Mouse (Mus musculus): Measurements from ENCODE around the gene Syt12. TPM values are rescaled to one million over a fixed set of nuclear protein-coding genes. Genes with fewer than 3 reads are reported as not detected.
A peak's percentile ranks its signal among the peaks of the same experiment; 100 is the strongest.

Gene Syt12
- total RNA-seq (2021), result 35.0 and 41.1 TPM in 2 replicates
- long read RNA-seq, experiment 1, transcript Syt12-201 (8 exons, 3,581 nt), result major isoform, 90 of 109 reads
- long read RNA-seq, experiment 1, partial matches to known transcripts, result 5 of 109 reads
- long read RNA-seq, experiment 1, other reads (novel, unspliced or antisense), result 14 of 109 reads
- long read RNA-seq, experiment 2, transcript Syt12-201 (8 exons, 3,581 nt), result major isoform, 56 of 72 reads
- long read RNA-seq, experiment 2, partial matches to known transcripts, result 5 of 72 reads
- long read RNA-seq, experiment 2, other reads (novel, unspliced or antisense), result 11 of 72 reads

DNA sequence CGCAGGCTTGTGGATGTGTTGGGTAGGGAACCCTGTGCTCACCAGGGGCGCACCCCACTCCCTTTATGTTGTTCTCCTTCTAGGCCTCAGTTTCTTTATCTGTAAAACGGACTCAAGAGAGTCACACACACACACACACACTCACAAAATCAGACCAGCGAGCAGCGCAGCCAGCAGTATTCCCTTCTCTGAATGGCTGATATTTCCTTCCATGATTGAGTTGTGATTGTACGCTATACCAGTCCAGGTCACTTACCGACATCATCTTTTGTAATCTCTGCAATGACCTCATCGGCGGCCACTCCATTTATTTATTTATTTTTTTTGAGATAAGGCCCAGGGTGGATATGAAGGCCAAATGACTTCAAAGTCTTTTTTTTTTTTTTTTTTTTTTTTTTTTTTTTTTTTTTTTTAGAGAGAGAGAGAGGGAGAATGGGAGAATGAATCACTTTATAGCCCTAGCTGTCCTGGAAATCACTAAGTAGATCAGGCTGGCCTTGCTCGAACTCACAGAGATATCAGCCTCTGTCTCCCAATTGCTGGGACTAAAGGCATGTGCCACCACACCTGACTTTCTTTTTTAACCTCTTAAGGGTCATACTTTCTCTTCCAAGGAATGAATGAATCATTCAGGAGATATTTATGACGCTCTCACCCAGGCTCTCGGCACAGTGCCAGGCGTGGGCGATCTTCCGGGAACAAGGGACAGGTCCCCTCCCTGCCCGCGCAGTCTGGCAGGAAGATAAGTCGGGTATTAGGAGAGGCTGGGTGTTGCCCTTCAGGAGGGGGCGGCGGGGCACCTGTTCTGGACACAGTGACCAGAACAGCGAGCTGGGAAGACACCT lies at the start of gene Syt12:
Gene Syt12, minus strand, starts transcription at position 103 of the 845 bp plus-strand sequence.
- peak; percentile 88 for DNase-seq

DNA sequence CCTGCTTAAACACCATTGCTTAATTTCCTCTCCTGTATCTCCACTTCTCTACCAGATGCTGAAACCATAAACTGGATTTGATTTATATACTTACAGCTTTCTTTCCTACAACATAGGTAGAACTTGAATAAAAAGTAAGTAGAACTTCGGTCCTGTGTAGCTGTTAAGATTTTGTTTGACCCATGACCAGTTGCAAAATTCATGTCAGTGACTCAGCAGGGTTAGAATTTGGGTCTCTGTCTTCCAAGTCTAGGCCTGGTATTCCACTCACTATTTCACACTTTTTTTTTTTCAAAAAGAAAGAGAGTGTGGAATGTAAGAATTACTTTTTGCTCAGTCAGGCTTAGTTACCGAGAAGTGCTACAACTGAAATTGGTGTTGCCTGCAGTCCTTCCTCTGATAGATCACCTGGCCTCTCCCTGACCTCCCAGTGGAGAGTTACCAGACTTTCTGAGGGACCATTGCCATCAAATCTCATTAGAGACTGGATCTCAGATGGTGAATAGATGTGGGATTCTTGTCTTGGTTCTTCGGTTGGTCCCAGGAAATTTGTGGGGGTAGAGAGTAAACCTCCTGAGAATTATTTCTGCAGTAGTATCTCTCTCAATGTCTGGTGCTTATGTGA lies 44.3 kb upstream of the Syt12 start:
- no peak for DNase-seq

GRCm38 (mm10) chr19:4517483-4517882 lies 40.2 kb upstream of the Syt12 start:
- DNase-seq, result peak; percentile 50

GRCm38 (mm10) chr19:4516288-4516687 lies 39.0 kb upstream of the Syt12 start:
- DNase-seq, result no peak

- no peak for DNase-seq
Measured at GRCm38 (mm10) chr19:4515746-4516145, 38.5 kb upstream of the Syt12 start.

DNA sequence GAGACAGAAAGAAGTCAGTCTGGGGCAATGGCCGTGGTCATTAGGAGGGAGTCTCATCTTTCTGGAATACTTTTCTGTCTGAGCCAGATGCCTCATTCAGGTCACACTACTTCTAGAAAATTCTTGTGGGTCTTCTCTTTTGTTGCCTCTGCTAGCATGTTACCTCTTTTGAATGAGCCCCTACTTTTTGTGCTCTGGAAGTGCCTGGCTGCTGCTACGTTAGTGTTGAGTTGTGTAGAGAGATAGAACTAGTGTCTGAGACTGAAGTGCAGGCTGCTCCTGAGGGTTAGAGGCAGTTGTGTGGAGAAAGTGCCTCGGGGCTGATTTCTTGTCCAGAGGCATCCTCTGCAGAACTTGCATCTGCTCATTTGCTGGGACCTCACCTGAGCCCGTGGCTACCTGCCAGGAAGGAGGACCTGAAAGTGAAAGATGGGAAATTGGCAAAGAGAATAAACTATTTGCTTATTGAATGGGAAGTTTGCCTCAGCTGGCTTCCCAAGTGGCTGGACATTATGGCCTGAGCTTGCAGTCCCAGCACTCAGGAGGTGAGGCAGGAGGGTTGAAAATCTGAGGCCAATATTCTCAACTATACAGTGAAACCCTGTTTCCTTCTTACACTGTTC lies 36.1 kb upstream of the Syt12 start:
- no peak for DNase-seq

- DNase-seq, result peak; percentile 69
Measured at GRCm38 (mm10) chr19:4511116-4511841, 34.0 kb upstream of the Syt12 start.

DNA sequence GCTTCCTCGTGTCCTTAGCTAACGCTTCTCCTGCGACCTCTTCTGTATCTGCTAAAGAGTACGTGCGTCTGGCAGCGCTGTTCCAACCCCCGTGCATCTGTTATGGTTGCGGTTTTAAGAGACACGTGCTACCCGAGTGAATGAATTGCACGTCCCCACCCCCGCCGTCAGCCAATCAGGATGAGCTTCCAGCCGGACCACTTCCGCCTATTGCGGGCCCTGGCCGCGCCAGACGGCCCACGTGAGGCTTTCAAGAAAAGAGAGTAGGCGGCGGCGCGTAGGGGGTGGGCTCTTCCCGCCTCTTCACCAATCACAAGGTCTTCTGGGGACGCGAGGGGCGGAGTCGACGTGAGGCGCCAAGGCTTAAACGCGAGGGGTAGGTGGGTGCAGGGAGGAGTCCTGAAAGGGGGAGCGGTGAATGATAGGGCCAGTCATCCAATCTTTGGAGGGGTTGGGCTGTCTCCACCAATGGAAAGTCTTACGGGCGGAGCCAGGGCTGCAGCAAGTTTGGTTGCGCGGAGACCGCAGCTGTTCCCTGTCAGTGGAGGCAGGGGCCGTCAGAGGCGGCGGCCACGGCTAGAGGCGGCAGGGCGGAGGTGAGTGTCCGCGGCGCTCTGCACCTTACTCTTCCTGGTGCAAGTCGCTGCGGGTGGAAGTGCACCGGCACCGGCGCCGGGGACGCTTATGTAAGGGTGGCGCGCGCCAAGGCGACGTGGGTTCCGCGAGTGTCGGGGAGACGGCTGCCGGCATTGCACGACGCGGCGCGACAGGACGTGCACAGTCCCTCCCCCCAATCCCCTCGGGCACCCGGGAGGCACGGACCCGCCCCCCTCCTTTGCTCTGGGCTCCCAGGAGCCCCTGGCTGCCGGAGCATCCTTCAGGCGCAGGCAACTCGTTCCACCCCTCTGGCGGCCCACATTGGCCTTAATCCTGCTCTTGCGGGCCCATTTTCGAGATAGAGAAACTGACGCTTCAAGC lies 33.0 kb upstream of the Syt12 start, which contains the start of gene Pcx:
Gene Pcx, plus strand, starts transcription at position 487 of the 978 bp plus-strand sequence.
- peak; percentile 99 for DNase-seq

GRCm38 (mm10) chr19:4507746-4508145 lies 30.5 kb upstream of the Syt12 start:
- no peak for DNase-seq

GRCm38 (mm10) chr19:4504830-4505229 lies 27.6 kb upstream of the Syt12 start:
- DNase-seq, result no peak

GRCm38 (mm10) chr19:4502701-4503100 lies 25.5 kb upstream of the Syt12 start:
- DNase-seq, result peak; percentile 36

DNA sequence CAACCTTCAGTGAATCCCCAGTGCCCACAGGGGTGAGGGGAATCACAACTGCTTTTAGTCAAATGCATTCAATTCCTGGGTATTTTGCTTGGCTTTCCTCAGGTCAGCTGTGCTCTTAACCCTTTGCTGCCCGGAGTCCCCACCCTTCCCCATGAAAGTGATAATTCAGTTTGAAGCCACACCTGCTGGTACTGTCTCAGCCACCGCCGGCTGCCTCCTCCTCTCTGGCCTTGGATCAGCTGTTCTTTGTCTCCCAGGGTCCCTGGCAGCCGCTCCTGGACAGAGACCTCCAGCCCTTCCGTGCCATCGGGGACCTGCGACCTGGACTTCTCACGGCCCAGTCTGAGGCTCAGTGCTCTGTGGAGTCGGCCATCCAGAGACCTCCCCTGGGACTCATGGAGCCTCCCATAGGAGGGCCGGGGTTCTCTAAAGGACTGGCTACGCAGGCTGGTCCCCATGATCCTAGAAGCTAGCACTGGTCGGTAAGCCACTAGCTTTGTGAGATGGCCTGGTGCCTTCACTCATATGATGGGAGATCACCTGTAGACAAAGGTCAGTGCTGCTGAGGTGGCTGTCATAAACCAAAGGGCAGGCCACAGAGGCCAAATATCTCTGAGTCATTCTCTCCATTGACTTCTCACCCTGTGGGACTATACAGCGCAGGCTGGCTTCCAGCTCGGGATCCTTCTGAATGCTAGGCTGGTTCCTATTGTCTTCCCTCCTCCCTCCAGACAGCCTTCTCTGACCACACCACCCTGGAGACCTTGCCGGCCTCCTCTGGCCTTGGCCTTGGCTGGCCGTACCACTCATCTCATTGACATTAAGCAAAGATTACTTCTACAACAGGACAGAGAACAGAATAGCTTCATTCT lies 21.1 kb upstream of the Syt12 start, which contains the start of gene 2010003K11Rik:
Gene 2010003K11Rik, minus strand, starts transcription at position 522 of the 872 bp plus-strand sequence.
- DNase-seq, result peak; percentile 87

GRCm38 (mm10) chr19:4497263-4497973 lies 20.2 kb upstream of the Syt12 start:
- peak; percentile 94 for DNase-seq

DNA sequence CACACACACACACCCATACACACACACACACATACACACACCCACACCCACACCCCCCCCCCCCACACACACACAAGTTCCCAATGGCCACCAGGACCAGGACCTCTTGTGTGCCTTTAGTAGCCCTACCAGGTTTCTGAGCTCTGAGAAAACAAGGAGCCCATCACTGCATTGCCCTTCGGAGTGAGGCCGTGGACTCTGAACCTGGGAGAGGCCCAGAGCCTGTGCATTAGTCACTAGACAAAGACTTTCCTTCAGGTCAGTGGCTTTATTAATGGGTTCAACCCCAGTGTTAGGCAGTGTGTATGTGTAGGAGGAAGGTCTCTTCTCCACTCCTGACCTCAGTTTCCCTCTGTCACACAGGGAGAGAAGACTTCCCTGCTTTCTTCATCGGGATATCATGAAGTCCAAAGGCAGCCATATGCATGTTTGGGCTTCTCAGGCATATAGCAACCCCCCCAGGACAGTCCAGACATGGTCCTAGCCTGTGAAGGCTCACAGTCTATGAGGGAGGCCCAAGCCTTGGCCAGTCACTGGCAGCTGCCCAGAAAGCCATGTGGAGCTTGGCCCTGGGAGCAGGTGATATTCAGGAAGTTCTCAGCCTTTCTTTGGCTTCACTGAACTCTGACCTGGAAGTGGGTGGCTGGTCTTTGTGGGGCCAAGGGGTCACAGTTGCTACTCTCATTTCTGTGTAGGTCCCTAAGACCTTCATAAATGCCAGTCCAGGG lies 19.5 kb upstream of the Syt12 start:
- peak; percentile 60 for DNase-seq

GRCm38 (mm10) chr19:4495814-4496213 lies 18.6 kb upstream of the Syt12 start:
- DNase-seq, result no peak

- no peak for DNase-seq
Measured at GRCm38 (mm10) chr19:4494707-4495106, 17.5 kb upstream of the Syt12 start.

DNA sequence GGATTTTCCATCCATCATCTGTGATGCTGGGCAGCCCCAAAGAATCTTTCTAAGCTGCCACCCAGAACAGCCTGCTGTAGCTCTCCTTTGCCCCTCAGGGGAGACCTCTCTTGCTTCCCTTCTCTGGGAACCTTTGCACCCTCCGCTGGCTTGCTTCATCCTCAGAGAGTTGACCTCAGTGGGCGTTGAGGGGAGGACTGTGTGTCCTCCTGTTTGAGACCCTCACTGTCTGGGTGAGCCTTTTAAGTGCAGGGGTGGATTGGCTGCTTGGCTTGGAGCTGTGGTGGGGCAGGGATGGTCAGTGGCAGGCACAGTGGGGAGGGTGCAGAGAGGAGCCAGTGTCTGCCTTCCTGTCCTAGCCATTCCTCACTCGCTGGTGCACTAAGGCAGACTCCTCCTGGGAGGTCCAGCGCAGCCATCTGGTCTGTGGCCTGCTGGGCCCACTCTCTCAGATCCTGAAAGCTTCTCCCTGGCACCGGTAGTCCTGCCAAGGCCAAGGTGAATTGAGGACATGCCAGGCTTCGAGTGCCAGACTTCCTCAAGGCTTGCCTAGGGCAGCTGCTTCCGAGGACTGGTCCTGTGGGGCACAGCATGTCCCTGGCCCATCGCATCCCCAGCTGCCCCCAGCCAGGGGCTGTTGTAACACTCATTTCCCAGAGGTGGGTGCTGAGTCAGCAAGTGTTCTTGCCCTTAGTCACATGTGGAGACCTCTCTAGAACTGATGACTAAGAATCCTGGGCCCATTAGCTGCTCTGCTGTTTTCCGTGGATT lies 15.5 kb upstream of the Syt12 start:
- DNase-seq, result peak; percentile 92
